Comparison of ENCODE assay signal across 8 mouse cellular contexts in the genomic region with DNA sequence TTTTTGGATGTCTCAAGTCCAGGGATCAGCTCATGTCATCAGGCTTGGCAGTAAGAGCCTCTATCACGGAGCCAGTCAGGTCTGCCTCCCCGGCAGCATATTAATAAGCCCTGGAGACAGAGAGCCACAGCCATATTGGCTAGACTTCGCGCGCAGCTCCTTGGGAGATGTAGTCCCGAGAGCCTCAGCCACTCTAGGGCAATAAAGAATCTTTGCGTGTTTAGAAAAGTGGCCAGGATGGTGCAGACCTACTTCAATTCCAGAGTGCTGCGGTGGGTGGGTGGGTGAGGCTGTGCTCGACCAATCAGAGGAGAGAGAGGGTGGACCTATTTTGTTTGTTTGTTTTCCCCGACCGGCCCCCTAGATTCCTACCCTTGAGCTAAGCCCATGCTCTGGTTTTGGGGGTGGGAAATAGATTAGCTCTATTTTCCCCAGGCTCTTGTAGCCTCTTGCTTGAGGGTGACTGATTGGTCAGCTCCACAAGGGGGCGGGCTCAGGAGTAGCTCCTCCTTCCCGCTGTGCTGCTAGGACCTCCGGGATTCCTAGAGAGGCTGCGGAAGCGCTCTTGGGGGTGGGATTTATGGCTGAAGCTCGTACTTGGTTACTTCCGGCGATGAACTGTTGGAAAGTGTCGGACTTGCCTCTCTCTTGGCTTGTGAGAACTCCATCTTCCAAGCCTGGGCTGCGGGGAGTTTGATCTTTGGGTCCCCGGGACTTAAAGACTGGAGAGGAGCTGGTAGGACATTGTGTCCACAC. TPM values are rescaled to one million over a fixed set of nuclear protein-coding genes. Genes with fewer than 3 reads are reported as not detected.
A peak's percentile ranks its signal among the peaks of the same experiment; 100 is the strongest.
DNase-seq lines count a peak whose midpoint lies in the region; ATAC-seq and TF ChIP-seq lines count a peak whose summit lies in the region.

A gene (plus strand): TSS at position 627 of the 756 bp plus-strand sequence.

- peak within 1 kb of the TSS; percentile 64 for H3K4me3 ChIP-seq in cortical plate, adult 2 months (ENCODE audit: insufficient read depth, low read length)
- H3K4me3 ChIP-seq in megakaryocyte, embryonic 14.5 days (replicated peaks), result peak within 1 kb of the TSS; percentile 93

- no peaks in the 10 kb centered on the region for H3K27me3 ChIP-seq in megakaryocyte, embryonic 14.5 days (replicated peaks)

- no peak for TF ChIP-seq CTCF in cortical plate, adult 2 months (IDR thresholded peaks at IDR 0.05; ENCODE audit: extremely low read depth, insufficient read depth, low read length)

- TF ChIP-seq POLR2A in cortical plate, adult 2 months (IDR thresholded peaks at IDR 0.05; ENCODE audit: extremely low read depth, insufficient read depth, low read length), result peak; percentile 92

- DNase-seq in gastrocnemius, adult 8-10 months (ENCODE audit: low spot score in 2 of 2), result peak; percentile 97 to 98
- DNase-seq in hindlimb bud, embryonic 11.5 days (ENCODE audit: extremely low spot score, low read depth, low spot score), result peak; percentile 93
- DNase-seq in left cerebral cortex, adult 8-10 months (ENCODE audit: low spot score in 2 of 2), result peak; percentile 93 to 98
- DNase-seq in right cerebral cortex, postnatal 10 days (ENCODE audit: low spot score in 2 of 2), result peak; percentile 99
- DNase-seq in urinary bladder, postnatal 25 days (ENCODE audit: low spot score), result peak; percentile 95

- peaks cover 26% of the 10 kb centered on the region for H3K36me3 ChIP-seq in megakaryocyte, embryonic 14.5 days (replicated peaks; ENCODE audit: low read length)

- no peaks in the 10 kb centered on the region for H3K9me3 ChIP-seq in megakaryocyte, embryonic 14.5 days

- H3K27ac ChIP-seq in cortical plate, adult 2 months (ENCODE audit: insufficient read depth, low read length), result peak within 1 kb of the TSS; percentile 61

- ATAC-seq in activated CD4-positive, CD25-positive, alpha-beta regulatory T cell, adult 4 months, result peak; percentile 75

- peaks cover 3% of the 10 kb centered on the region; the same call in 1 of the 2 replicates for H3K4me1 ChIP-seq in cortical plate, adult 2 months (ENCODE audit: control insufficient read depth, insufficient read depth, low read length)
- peaks cover 38% of the 10 kb centered on the region for H3K4me1 ChIP-seq in megakaryocyte, embryonic 14.5 days

RNA-seq across cellular contexts. Expression of the gene that starts here (rescaled TPM):
- polyA plus RNA-seq in activated CD4-positive, CD25-positive, alpha-beta regulatory T cell, adult 4 months (2017; shearing (Covaris generic)), result 1 to 10 TPM; 4.8 to 6.0 TPM
- 9.3 and 10.0 TPM in 2 replicates for polyA plus RNA-seq in cortical plate, adult 2 months (2012; rRNA removed)
- total RNA-seq in gastrocnemius, adult 8-10 months (2022), result 10 to 100 TPM in 1 of 4 experiments, 1 to 10 TPM in 3; 7.7 to 10.3 (median 7.9) TPM
- 10 to 100 TPM; 10.4 to 12.2 (median 10.9) TPM for total RNA-seq in left cerebral cortex, adult 8-10 months (2022)
- 0.84 and 1.00 TPM in 2 replicates for polyA plus RNA-seq in megakaryocyte, embryonic 14.5 days (2012; ENCODE audit: insufficient read depth, low replicate concordance)

Comparison
In these comparisons a context has a peak if more than half of its experiments do, and no peak if none do; other contexts are left out.
1. Peak in every context shown above with its lines: DNase-seq, ATAC-seq, H3K4me3 ChIP-seq and H3K27ac ChIP-seq.